Mouse (Mus musculus) lung, adult 2 months (tissue): ENCODE measurements around the gene Olfr525.

ENCODE experiments used
- CTCF ChIP-seq: fragments of 200-500 bp; IDR thresholded peaks from 2 replicates; pipeline ENCODE4 v1.5.1; 2011; ENCODE audit warnings: mild to moderate bottlenecking, low read length, control low read depth; ENCODE audit not compliant: insufficient read depth
- POLR2A ChIP-seq: fragments of 200-500 bp; IDR thresholded peaks from 2 replicates; pipeline ENCODE4 v1.6.1; 2011; ENCODE audit warnings: low read depth, mild to moderate bottlenecking, control low read depth, low read length, borderline replicate concordance; ENCODE audit errors: extremely low read depth

GRCm38 (mm10) chr7:140333717-140334116 lies 13.1 kb downstream of the Olfr525 start, which contains the start of gene Olfr527:
- no peak for TF ChIP-seq CTCF
- no peak for TF ChIP-seq POLR2A
